Mouse (Mus musculus) urinary bladder, postnatal 14 days (tissue): ENCODE measurements around the gene Abhd2.
A peak's percentile ranks its signal among the peaks of the same experiment; 100 is the strongest.

Source experiments
- DNase-seq: peaks from one replicate; pipeline ENCODE4 v3.0.0; 2021; ENCODE audit warnings: low spot score

The Abhd2 gene

DNA sequence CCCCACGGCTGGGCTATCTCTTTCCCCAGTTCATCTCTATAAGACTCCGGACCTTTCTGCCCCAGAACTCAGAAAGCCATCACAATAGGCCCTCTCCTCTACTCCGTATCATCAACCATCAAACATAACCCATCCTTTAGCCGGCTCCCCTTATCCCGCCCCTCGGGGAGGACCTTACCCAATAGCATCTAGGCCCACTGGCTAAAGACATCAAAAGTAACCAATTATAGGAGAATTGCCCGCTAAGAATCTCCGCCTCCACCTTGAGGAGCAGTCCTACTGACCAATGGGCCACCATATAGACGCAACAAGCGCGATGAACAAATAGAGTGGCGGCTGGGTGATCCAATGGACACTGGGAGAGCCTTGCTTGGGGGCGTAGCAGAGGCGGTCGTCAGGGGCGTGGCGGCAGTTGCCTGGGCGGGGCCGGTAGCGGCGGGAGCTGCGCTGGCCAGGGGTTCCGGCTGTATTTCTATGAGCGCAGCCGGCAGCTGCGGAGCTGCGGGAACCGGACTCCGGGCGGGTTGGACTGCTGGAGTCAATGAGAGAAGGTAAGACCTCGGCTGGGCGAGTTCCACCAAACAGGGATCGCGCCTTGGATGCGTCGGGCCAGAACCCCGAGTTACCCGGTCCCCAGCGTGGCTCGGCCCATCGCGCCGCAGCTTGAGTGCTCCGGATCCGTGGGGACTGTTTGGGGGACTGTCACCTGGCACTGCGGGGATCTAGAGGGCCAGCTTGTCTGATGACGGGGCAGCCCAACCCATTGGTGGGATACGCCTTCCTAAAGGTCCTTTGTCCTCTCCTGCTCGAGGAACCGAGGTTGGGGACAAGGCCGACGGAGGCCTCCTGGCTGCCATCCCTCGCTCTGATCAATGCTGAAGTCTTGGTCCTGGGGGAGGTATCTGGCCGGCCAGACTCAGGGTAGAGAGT, at the start of gene Abhd2:
Gene Abhd2 (plus strand): TSS at position 411 of the 930 bp plus-strand sequence.
- DNase-seq: peak; percentile 100

GRCm38 (mm10) chr7:79225477-79225876, 47.5 kb upstream of the Abhd2 start:
- DNase-seq: no peak

DNA sequence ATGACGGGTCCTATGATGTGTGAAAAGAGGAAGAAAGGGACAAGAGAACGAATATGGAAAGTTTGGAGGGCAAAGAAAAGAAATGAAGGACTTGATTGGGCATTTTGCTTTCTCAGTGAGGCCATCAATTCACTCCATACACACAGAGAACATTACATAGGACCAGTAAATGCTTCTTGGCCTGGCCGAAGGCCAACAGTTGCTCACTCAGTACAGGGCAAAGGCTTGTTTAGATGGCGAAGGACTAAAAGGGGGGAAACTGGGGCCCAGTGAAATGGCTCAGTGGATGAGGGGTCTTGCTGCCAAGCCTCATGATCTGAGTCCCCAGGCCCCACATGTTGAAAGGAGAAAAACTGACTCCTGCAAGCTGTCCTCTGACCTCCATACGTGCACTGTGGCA, 46.8 kb upstream of the Abhd2 start:
- DNase-seq: no peak

DNA sequence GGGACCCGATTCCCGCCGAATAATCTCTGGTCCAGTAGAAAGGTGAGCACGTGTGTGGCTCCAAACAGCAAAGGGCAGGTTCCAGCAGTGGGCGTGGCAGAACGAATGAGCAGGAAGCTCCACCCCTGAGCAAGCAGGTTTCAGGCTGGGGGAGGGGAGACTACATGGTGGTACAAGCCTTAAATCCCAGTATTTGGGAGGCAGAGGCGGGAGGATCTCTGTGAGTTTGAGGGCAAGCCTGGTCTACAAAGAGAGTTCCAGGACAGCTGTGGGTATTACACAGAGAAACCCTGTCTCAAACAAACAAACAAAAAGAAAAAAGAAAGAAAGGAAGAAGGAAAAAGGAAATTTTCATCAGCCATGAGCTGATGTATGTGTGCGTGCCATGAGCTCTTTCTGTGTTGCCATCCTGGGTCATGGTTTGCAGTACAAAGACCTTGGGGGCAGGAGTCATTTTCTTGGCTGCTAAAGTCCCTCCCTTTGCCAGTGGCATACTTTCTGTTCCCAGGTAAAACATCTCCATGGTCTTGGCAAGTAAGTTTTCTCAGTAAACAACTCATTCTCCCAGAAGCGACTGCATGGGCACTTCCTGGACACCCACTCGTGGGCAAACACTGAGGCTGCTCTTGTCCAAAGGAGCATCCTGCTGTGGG, 46.0 kb upstream of the Abhd2 start:
- no peak for DNase-seq

- peak; percentile 83 for DNase-seq
Observed at GRCm38 (mm10) chr7:79228471-79228870, 44.5 kb upstream of the Abhd2 start.

GRCm38 (mm10) chr7:79231577-79231976, 41.4 kb upstream of the Abhd2 start:
- no peak for DNase-seq

DNA sequence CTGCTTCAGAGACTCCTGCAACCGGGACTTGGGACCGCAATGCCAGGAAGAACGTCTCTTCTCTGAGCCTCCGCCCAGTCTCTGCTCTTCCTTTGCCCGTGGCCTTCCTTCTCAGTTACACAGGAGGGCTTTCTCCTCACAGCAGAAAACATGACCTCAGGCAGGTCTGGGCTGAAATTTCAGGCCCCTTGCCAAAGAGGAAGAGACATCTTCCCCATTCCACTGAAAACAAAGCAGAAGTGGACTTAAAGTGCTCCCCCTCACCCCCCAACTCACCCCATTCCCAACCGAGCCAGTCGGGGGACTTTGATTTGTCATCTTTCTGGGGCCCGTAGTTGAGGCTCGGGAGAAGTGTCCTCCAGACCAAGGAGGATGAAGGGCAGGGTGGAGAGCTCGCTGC, 41.0 kb upstream of the Abhd2 start:
- no peak for DNase-seq

GRCm38 (mm10) chr7:79238741-79239140, 34.3 kb upstream of the Abhd2 start:
- no peak for DNase-seq

GRCm38 (mm10) chr7:79241931-79242625, 30.9 kb upstream of the Abhd2 start:
- no peak for DNase-seq

- no peak for DNase-seq
Observed at GRCm38 (mm10) chr7:79243236-79243635, 29.8 kb upstream of the Abhd2 start.

DNA sequence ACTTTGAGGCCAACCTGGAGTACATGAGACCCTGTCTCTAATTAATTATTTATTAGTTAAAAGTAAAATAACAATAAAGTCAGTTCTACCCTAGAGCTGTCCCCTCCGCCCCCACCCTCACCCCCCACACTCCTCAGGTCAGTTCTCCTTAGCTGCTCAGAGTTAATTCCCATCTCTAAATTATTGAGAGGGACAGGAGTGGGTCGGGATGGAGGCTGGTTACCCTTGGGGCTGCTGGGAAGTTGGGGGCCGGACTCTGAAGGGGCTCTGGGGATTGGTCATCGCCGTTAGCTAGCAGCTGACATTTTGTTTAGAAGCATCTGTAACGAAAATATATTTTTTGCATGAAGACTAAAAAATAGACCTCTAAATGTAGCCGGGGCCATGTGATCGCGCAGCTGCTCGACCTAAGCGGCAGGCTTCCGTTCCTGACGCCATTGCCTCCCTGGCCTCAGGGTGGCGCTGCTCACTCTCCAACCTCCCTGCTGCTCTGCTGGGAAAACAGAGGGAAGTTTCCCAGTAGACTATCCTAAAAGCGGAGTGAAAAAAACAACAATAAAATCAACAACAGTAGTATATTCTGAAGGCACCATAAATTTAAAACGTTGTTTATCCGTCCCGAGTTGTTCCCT, 26.8 kb upstream of the Abhd2 start:
- peak; percentile 78 for DNase-seq

DNA sequence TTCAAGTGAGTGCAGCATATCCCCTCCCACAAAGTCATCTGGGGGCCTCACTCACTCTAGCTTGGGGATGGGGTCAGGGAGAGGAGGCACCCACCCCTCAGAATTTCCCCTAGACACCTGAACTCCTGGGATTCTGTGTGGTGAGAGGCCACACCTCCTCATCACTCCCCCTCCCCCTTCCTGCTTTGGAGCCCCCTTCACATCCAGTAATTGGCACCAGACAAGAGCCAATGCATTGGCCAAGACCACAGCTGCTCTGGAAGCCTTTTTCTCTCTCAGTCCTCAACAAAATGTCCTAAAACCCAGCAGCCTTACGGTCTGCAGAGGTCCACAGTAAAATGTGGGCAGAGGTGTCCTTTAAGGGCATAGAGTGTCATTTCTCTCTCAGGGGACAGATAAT, 25.6 kb upstream of the Abhd2 start:
- DNase-seq: no peak

DNA sequence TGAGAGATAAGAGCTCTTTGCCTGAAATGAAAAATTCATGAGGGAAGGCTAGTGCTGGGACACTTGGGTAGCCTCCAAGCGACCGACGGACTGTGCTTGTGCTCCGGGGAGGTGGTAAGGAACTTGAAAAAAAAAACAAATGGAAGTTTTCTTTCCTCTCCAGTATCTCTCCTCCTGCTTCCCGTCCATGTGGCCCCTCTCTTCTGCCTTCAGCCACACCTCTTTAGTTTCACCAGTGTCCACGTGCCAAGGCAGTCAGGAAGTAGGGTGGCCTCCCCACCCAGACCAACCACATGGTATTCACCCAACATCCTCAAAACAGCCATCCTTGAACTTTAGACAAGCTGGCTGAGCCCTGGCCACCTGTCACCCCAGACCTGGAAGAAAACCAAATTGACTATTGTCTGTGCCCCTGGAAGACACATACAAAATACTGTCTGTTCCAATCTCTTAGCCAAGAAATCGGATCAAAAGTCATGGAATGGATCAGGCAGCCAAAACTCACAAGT, 25.1 kb upstream of the Abhd2 start:
- DNase-seq: no peak

DNA sequence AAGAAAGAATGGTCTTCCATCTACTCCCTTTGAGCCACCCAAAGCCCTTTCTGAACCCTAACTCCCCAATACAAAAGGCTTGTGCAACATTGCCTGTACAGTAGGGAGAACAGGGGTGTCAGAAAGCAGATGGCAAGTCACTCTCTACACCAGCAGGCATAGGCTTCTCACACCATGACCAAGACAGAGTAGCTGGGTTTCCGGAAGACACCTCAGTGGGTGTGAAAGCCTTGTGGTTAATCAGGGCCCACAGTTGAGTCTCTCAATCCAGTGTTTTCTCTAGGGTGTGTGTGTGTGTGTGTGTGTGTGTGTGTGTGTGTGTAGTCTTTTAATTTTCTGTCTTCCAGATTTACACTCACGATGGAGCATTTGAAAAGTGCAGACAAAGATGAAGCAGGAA, 23.4 kb upstream of the Abhd2 start:
- DNase-seq: no peak

DNA sequence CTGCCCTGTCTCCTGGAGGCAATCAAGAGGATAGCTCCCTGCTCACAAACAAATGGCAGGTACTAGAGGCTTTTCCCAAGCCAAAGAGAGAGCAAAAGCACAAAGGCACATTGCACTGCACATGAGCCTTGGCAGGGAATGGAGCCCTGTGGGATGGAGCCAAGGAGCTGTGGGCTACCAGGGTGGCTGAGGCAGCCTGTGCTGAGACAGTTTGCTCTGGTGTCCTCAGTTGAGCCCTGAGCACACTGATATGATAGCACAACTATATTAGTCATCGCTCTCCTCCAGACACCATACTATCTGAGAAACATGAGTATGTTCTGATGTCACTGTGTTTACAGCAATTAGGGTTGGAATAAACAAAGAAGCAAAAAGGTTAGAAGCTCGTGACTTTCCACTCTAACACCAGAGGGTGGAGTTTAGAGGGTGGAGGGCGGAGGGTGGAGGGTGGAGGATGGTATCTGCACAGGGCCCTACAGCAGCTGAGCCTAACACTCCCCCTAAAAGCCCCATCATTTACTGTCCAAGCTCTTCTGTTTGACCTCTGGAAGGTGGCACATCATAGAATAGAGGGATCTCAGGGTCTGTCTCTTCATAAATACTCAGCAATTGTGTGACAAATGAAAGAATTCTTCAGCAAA, 18.6 kb upstream of the Abhd2 start:
- DNase-seq: no peak

DNA sequence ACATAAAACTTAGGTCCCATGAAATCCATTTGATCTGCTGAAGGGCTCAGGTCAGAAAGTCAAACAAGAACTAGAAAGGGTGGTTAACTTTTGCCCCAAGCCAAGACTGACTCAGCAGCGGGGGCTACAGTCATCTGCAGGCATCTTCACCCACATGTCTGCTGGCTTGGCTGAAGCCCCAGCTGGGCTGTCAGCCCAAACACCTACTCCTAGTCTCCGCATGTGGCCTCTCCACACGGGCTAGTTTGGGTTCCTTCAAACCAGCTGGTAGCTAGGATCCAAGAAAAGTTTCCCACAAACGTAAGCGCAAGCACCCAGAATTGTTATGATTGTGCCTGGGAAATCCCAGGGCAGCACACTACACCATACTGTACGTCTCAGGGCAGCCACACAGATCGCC, 17.6 kb upstream of the Abhd2 start:
- no peak for DNase-seq

DNA sequence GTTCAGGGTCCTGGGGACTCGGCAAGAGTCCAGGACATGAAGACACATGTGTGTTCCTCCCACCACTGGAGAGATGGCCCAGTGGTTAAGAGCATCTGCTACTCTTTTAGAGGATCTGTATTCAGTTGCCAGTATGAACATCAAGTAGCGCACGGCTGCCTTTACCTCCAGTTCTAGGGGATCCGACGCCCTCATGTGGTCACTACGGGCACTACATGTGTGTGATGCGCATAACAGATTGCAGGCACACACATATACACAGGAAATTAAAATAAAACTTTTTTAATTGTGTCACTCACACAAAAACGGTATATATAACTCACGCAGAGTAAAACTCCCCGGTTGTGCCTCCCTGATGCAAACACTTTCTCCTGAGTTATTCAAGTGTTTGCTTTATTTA, 17.2 kb upstream of the Abhd2 start:
- DNase-seq: no peak

- DNase-seq: no peak
Observed at GRCm38 (mm10) chr7:79256716-79257115, 16.3 kb upstream of the Abhd2 start.

GRCm38 (mm10) chr7:79258981-79259542, 13.9 kb upstream of the Abhd2 start:
- DNase-seq: no peak

DNA sequence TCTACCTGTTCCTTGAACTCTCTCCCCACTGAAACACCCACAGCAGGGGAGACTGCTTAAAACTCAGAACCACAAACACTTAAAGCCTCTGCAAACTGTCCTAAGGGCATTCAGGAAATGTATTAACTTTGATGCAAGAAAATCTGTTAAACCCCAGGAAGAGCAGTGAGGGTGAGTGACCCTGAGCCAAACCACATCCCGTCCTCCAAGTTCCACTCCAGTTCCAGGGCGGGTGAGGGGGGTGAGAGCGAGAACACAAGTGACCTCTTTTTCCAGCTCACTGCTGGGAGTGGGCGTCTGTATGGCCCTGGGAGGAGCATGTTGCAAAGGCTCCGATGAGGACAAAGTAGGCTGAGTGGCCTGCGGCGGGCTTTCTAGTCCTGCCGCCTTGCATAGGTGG, 10.5 kb upstream of the Abhd2 start:
- DNase-seq: no peak

DNA sequence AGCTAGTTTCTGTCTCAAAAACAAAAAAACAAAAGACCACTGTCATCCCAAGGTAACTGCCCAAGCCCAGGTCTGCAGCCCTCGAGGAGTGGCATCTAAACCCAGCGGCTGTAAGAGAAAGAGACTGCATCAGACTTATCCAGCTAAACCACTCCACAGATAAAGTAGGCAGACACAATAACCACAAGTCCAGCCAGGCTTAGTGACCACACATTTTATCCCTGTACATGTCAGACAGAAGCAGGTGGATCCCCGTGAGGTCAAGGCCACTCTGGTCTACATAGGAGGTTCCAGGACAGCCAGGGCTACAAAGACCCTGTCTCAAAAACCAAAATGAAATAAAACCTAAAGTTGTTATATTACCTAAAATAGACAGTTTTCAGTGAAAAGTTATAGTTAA, 9.2 kb upstream of the Abhd2 start:
- no peak for DNase-seq
